Mouse (Mus musculus) liver, embryonic 16.5 days (tissue): ENCODE measurements around the gene Actr6. TPM values are rescaled to one million over a fixed set of nuclear protein-coding genes. Genes with fewer than 3 reads are reported as not detected.
A peak's percentile ranks its signal among the peaks of the same experiment; 100 is the strongest.

Source experiments
- ATAC-seq: fragments of 200-750 bp; cut with Nextera tagmentation; 2 replicates; pipeline ENCODE4 v1.8.0; 2017; ENCODE audit warnings: low read depth, mild to moderate bottlenecking, moderate number of reproducible peaks, moderate library complexity
- H3K27ac ChIP-seq: fragments of 300-500 bp; sonication (generic); 2 replicates; pipeline ENCODE4 v1.5.1; 2014; ENCODE audit warnings: mild to moderate bottlenecking, low read length
- H3K27me3 ChIP-seq: fragments of 300-500 bp; sonication (generic); 2 replicates; pipeline ENCODE4 v1.6.1; 2014; ENCODE audit warnings: low read depth, low read length, mixed read lengths; ENCODE audit not compliant: control insufficient read depth, insufficient read depth
- H3K36me3 ChIP-seq: fragments of 300-500 bp; sonication (generic); 2 replicates; pipeline ENCODE4 v1.6.1; 2014; ENCODE audit warnings: mild to moderate bottlenecking; ENCODE audit not compliant: control insufficient read depth, insufficient read depth
- H3K4me1 ChIP-seq: fragments of 300-500 bp; sonication (generic); 2 replicates; pipeline ENCODE4 v1.6.1; 2014; ENCODE audit warnings: low read depth, low read length, mixed read lengths; ENCODE audit not compliant: control insufficient read depth
- H3K4me2 ChIP-seq: fragments of 300-500 bp; sonication (generic); 2 replicates; pipeline ENCODE4 v1.6.1; 2014; ENCODE audit warnings: low read depth, low read length, mixed read lengths
- H3K4me3 ChIP-seq: fragments of 300-500 bp; sonication (generic); 2 replicates; pipeline ENCODE4 v1.5.1; 2014; ENCODE audit warnings: low read depth, mild to moderate bottlenecking, low read length
- H3K9ac ChIP-seq: fragments of 300-500 bp; sonication (generic); 2 replicates; pipeline ENCODE4 v1.6.1; 2014; ENCODE audit warnings: low read depth, low read length
- H3K9me3 ChIP-seq: fragments of 300-500 bp; sonication (generic); replicated peaks from 2 replicates; pipeline ENCODE4 v1.6.1; 2016; ENCODE audit warnings: low read length; ENCODE audit not compliant: control insufficient read depth
- WGBS: fragments of 180-500 bp; shearing (Covaris S2); extraction: QIAGEN DNeasy Blood & Tissue Kit; methylation state at CpG from one replicate; pipeline ENCODE4 v1.1.7; 2014; ENCODE audit not compliant: insufficient replicate concordance; 5-methylcytosine and 5-hydroxymethylcytosine counted together
- polyA plus RNA-seq: library from polyadenylated mRNA; unstranded; fragments of >200 nt; fragmentation: Nextera tagmentation; extraction: Ambion mirVana; gene quantifications from 2 replicates; pipeline ENCODE4 v1.2.1, GENCODE M21; 2015

The Actr6 gene
- polyA plus RNA-seq, 1 experiment from 2014 or later: 12.0 TPM

- H3K36me3 ChIP-seq: no peaks in the 10 kb centered on the region
- ATAC-seq: no peak
Observed at GRCm38 (mm10) chr10:89743266-89743665, 11.2 kb upstream of the Actr6 start.

GRCm38 (mm10) chr10:89740995-89741394 is 8.9 kb upstream of the Actr6 start:
- H3K9ac ChIP-seq: no peak overlapping the region
- no peaks in the 10 kb centered on the region; the same call in 1 of the 2 replicates for H3K9me3 ChIP-seq
- no peak for ATAC-seq
- no peaks in the 10 kb centered on the region for H3K36me3 ChIP-seq
- no peaks in the 10 kb centered on the region for H3K27me3 ChIP-seq
- no peak overlapping the region for H3K4me3 ChIP-seq
- H3K4me2 ChIP-seq: no peak overlapping the region
- no peak overlapping the region for H3K27ac ChIP-seq
- 30% methylated on average over 6 of the region's 6 CpGs for WGBS
- H3K4me1 ChIP-seq: peaks cover 7% of the 10 kb centered on the region

More at GRCm38 (mm10) chr10:89743266-89743665, 11.2 kb upstream of the Actr6 start:
- WGBS: 60% methylated on average over 4 of the region's 4 CpGs
- Histone ChIP-seq H3K9me3 (no peaks in the 10 kb centered on the region; the same call in 1 of the 2 replicates), H3K4me2 (no peak overlapping the region), H3K4me1 (peaks cover 16% of the 10 kb centered on the region), H3K4me3 (no peak overlapping the region), H3K9ac (no peak overlapping the region), H3K27ac (no peak overlapping the region), H3K27me3 (no peaks in the 10 kb centered on the region)

GRCm38 (mm10) chr10:89739703-89740102 is 7.6 kb upstream of the Actr6 start:
- no peaks in the 10 kb centered on the region for H3K27me3 ChIP-seq
- ATAC-seq: no peak
- H3K4me2 ChIP-seq: no peak overlapping the region
- H3K9ac ChIP-seq: no peak overlapping the region
- WGBS: 47% methylated on average over 7 of the region's 7 CpGs
- H3K9me3 ChIP-seq: no peaks in the 10 kb centered on the region
- H3K27ac ChIP-seq: no peak overlapping the region
- H3K4me1 ChIP-seq: peaks cover 7% of the 10 kb centered on the region
- H3K36me3 ChIP-seq: no peaks in the 10 kb centered on the region
- H3K4me3 ChIP-seq: no peak overlapping the region

- Histone ChIP-seq H3K9ac (no peak overlapping the region), H3K36me3 (no peaks in the 10 kb centered on the region), H3K9me3 (no peaks in the 10 kb centered on the region), H3K27me3 (no peaks in the 10 kb centered on the region), H3K4me2 (no peak overlapping the region), H3K4me1 (no peaks in the 10 kb centered on the region), H3K27ac (no peak overlapping the region), H3K4me3 (no peak overlapping the region)
- WGBS: 73% methylated on average over 9 of the region's 9 CpGs
- ATAC-seq: no peak
Observed at GRCm38 (mm10) chr10:89738395-89738794, 6.3 kb upstream of the Actr6 start.

GRCm38 (mm10) chr10:89737887-89738286 is 5.8 kb upstream of the Actr6 start:
- Histone ChIP-seq H3K27me3 (no peaks in the 10 kb centered on the region), H3K4me3 (no peak overlapping the region), H3K36me3 (no peaks in the 10 kb centered on the region), H3K27ac (no peak overlapping the region), H3K4me2 (no peak overlapping the region), H3K9me3 (no peaks in the 10 kb centered on the region), H3K4me1 (peaks cover under 1% of the 10 kb centered on the region), H3K9ac (no peak overlapping the region)
- no peak for ATAC-seq
- 46% methylated on average over 3 of the region's 3 CpGs for WGBS

- Histone ChIP-seq H3K9me3 (no peaks in the 10 kb centered on the region), H3K27me3 (no peaks in the 10 kb centered on the region), H3K4me3 (no peak overlapping the region), H3K9ac (no peak overlapping the region), H3K36me3 (no peaks in the 10 kb centered on the region), H3K27ac (no peak overlapping the region), H3K4me2 (no peak overlapping the region), H3K4me1 (peaks cover 4% of the 10 kb centered on the region)
- ATAC-seq: no peak
- WGBS: 45% methylated on average over 5 of the region's 5 CpGs
Observed at GRCm38 (mm10) chr10:89737092-89737491, 5.0 kb upstream of the Actr6 start.

GRCm38 (mm10) chr10:89731341-89731740 is 754 bp downstream of the Actr6 start:
- H3K27ac ChIP-seq: no peak overlapping the region
- no peak for ATAC-seq
- H3K36me3 ChIP-seq: peaks cover 5% of the 10 kb centered on the region
- H3K9me3 ChIP-seq: no peaks in the 10 kb centered on the region
- WGBS: 14% methylated on average over 5 of the region's 5 CpGs
- no peaks in the 10 kb centered on the region for H3K27me3 ChIP-seq
- H3K4me1 ChIP-seq: peaks cover 18% of the 10 kb centered on the region
- H3K4me3 ChIP-seq: peak overlapping the region; percentile 87
- peak overlapping the region; percentile 79 for H3K9ac ChIP-seq
- peak overlapping the region; percentile 88 for H3K4me2 ChIP-seq

GRCm38 (mm10) chr10:89730386-89730785 is 1.7 kb downstream of the Actr6 start:
- H3K9ac ChIP-seq: no peak overlapping the region
- WGBS: 65% methylated on average over 6 of the region's 6 CpGs
- peaks cover 18% of the 10 kb centered on the region for H3K4me1 ChIP-seq
- peaks cover 12% of the 10 kb centered on the region for H3K36me3 ChIP-seq
- H3K27ac ChIP-seq: peak overlapping the region; percentile 63
- ATAC-seq: peak; percentile 58
- H3K4me2 ChIP-seq: peak overlapping the region; percentile 88; the same call in 1 of the 2 replicates
- H3K4me3 ChIP-seq: no peak overlapping the region
- no peaks in the 10 kb centered on the region for H3K9me3 ChIP-seq
- H3K27me3 ChIP-seq: no peaks in the 10 kb centered on the region

GRCm38 (mm10) chr10:89722247-89723195 is 9.6 kb downstream of the Actr6 start:
- Histone ChIP-seq H3K9me3 (no peaks in the 10 kb centered on the region), H3K4me1 (no peaks in the 10 kb centered on the region; the same call in 1 of the 2 replicates), H3K36me3 (peaks cover 23% of the 10 kb centered on the region), H3K27me3 (no peaks in the 10 kb centered on the region), H3K27ac (no peak overlapping the region), H3K4me3 (no peak overlapping the region), H3K4me2 (no peak overlapping the region), H3K9ac (no peak overlapping the region)
- 72% methylated on average over 14 of the region's 14 CpGs for WGBS
- ATAC-seq: peak; percentile 61
